Mouse (Mus musculus) ES-E14 (cell line): ENCODE results near the gene Zbtb7a.

ENCODE experiments used
- CHD2 ChIP-seq: IDR thresholded peaks from 2 replicates; pipeline ENCODE4 v1.6.1; 2014; ENCODE audit warnings: mild to moderate bottlenecking, low read depth, low read length, inconsistent platforms
- HCFC1 ChIP-seq: IDR thresholded peaks from 2 replicates; pipeline ENCODE4 v1.6.1; 2012; ENCODE audit warnings: low read length, inconsistent platforms, borderline replicate concordance; ENCODE audit not compliant: insufficient read depth
- MAFK ChIP-seq: IDR thresholded peaks from 2 replicates; pipeline ENCODE4 v1.6.1; 2014; ENCODE audit warnings: mild to moderate bottlenecking, low read depth, low read length, inconsistent platforms; ENCODE audit not compliant: insufficient read depth
- ZC3H11A ChIP-seq: IDR thresholded peaks from 2 replicates; pipeline ENCODE4 v1.6.1; 2012; ENCODE audit warnings: low read depth, mild to moderate bottlenecking, inconsistent platforms, low read length, borderline replicate concordance
- ZNF384 ChIP-seq: IDR thresholded peaks from 2 replicates; pipeline ENCODE4 v1.6.1; 2012; ENCODE audit warnings: low read depth, low read length, inconsistent platforms

- TF ChIP-seq ZNF384 (no peak), MAFK (no peak), HCFC1 (no peak), ZC3H11A (no peak), CHD2 (no peak)
Measured at GRCm38 (mm10) chr10:81143845-81144437, 8.9 kb downstream of the Zbtb7a start.
